Mouse (Mus musculus) lung, adult 2 months (tissue): ENCODE results near the gene Gm973. TPM values are rescaled to one million over a fixed set of nuclear protein-coding genes. Genes with fewer than 3 reads are reported as not detected.
"Not testable (repeated sequence)": the region's sequence is repeated elsewhere in the genome, so short reads cannot be mapped to it uniquely, and the experiment has no call there.

Experiments used
- DNase-seq: peaks from one replicate; pipeline ENCODE4 v3.0.0; 2022
- H3K4me1 ChIP-seq: fragments of 200-500 bp; 2 replicates; pipeline ENCODE4 v1.6.1; 2011; ENCODE audit warnings: low read length; ENCODE audit not compliant: control insufficient read depth, insufficient read depth
- H3K4me3 ChIP-seq: fragments of 200-500 bp; replicated peaks from 2 replicates; pipeline ENCODE3; 2011; ENCODE audit warnings: low read depth, mild to moderate bottlenecking, control low read depth, low read length; ENCODE audit errors: extremely low read depth
- CTCF ChIP-seq: fragments of 200-500 bp; IDR thresholded peaks from 2 replicates; pipeline ENCODE4 v1.5.1; 2011; ENCODE audit warnings: mild to moderate bottlenecking, low read length, control low read depth; ENCODE audit not compliant: insufficient read depth
- POLR2A ChIP-seq: fragments of 200-500 bp; IDR thresholded peaks from 2 replicates; pipeline ENCODE4 v1.6.1; 2011; ENCODE audit warnings: low read depth, mild to moderate bottlenecking, control low read depth, low read length, borderline replicate concordance; ENCODE audit errors: extremely low read depth
- WGBS: fragments of 180-500 bp; shearing (Covaris S2); methylation state at CpG from one replicate; pipeline ENCODE4 v1.1.7; 2018; 5-methylcytosine and 5-hydroxymethylcytosine counted together
- polyA plus RNA-seq: library from polyadenylated mRNA; depleted of rRNA; stranded (reverse); fragments of >200 nt; gene quantifications from 2 replicates; pipeline ENCODE4 v1.2.3, GENCODE M21; 2012

The Gm973 gene
- polyA plus RNA-seq, 1 experiment = 2.5 TPM

- WGBS = 87% methylated on average over 1 of the region's 1 CpGs
- H3K4me1 ChIP-seq = no peaks in the 10 kb centered on the region
- no peak overlapping the region for H3K4me3 ChIP-seq
- no peak for DNase-seq
- TF ChIP-seq CTCF (no peak), POLR2A (no peak)
Measured at GRCm38 (mm10) chr1:59636349-59636748, 120.3 kb downstream of the Gm973 start.

- TF ChIP-seq POLR2A = no peak
- TF ChIP-seq CTCF = no peak
- WGBS = 86% methylated on average over 3 of the region's 3 CpGs
- DNase-seq = no peak
- no peak overlapping the region for H3K4me3 ChIP-seq
- H3K4me1 ChIP-seq = no peaks in the 10 kb centered on the region
Measured at GRCm38 (mm10) chr1:59638371-59638770, 122.3 kb downstream of the Gm973 start.

GRCm38 (mm10) chr1:59642488-59642887 is 126.4 kb downstream of the Gm973 start:
- TF ChIP-seq POLR2A (no peak), CTCF (no peak)
- Histone ChIP-seq H3K4me1 (no peaks in the 10 kb centered on the region), H3K4me3 (no peak overlapping the region)
- no peak for DNase-seq
- 77% methylated on average over 1 of the region's 1 CpGs for WGBS

- WGBS = 93% methylated on average over 2 of the region's 2 CpGs
- not testable (repeated sequence) for DNase-seq, H3K4me1 ChIP-seq
Measured at GRCm38 (mm10) chr1:59646502-59646901, 130.4 kb downstream of the Gm973 start.

GRCm38 (mm10) chr1:59651201-59651819 is 135.2 kb downstream of the Gm973 start:
- 91% methylated on average over 3 of the region's 3 CpGs for WGBS
- H3K4me3 ChIP-seq = no peak overlapping the region
- no peak for DNase-seq
- TF ChIP-seq POLR2A = no peak
- no peak for TF ChIP-seq CTCF
- H3K4me1 ChIP-seq = no peaks in the 10 kb centered on the region

More at GRCm38 (mm10) chr1:59646502-59646901, 130.4 kb downstream of the Gm973 start:
- H3K4me3 ChIP-seq = not testable (repeated sequence)

GRCm38 (mm10) chr1:59653243-59653911 is 137.3 kb downstream of the Gm973 start:
- Histone ChIP-seq H3K4me3 (no peak overlapping the region), H3K4me1 (no peaks in the 10 kb centered on the region)
- DNase-seq = no peak
- no peak for TF ChIP-seq CTCF
- no peak for TF ChIP-seq POLR2A
- WGBS = 80% methylated on average over 3 of the region's 3 CpGs

GRCm38 (mm10) chr1:59656244-59657171 is 140.4 kb downstream of the Gm973 start:
- 70% methylated on average over 7 of the region's 7 CpGs for WGBS
- TF ChIP-seq CTCF (no peak), POLR2A (no peak)
- Histone ChIP-seq H3K4me1 (no peaks in the 10 kb centered on the region), H3K4me3 (no peak overlapping the region)
- no peak for DNase-seq

GRCm38 (mm10) chr1:59663456-59664135 is 147.5 kb downstream of the Gm973 start:
- no peak for DNase-seq
- no peak for TF ChIP-seq CTCF
- no peak for TF ChIP-seq POLR2A
- 84% methylated on average over 3 of the region's 3 CpGs for WGBS
- H3K4me1 ChIP-seq = no peaks in the 10 kb centered on the region; the same call in none of the 2 replicates
- no peak overlapping the region for H3K4me3 ChIP-seq

GRCm38 (mm10) chr1:59668871-59669270 is 152.8 kb downstream of the Gm973 start:
- no peaks in the 10 kb centered on the region; the same call in none of the 2 replicates for H3K4me1 ChIP-seq
- 82% methylated on average over 2 of the region's 2 CpGs for WGBS
- no peak overlapping the region for H3K4me3 ChIP-seq
- no peak for DNase-seq
- TF ChIP-seq CTCF = no peak
- TF ChIP-seq POLR2A = no peak
